Mouse (Mus musculus): ENCODE measurements at regions not wholly inside any gene's neighbourhood (a gene's known extent, or its start where the extent isn't known, plus 50 kb on each side); places are given as distances from the start of the nearest gene placed in this dataset.
"Not testable (repeated sequence)": the region's sequence is repeated elsewhere in the genome, so short reads cannot be mapped to it uniquely, and the experiment has no call there.

DNA sequence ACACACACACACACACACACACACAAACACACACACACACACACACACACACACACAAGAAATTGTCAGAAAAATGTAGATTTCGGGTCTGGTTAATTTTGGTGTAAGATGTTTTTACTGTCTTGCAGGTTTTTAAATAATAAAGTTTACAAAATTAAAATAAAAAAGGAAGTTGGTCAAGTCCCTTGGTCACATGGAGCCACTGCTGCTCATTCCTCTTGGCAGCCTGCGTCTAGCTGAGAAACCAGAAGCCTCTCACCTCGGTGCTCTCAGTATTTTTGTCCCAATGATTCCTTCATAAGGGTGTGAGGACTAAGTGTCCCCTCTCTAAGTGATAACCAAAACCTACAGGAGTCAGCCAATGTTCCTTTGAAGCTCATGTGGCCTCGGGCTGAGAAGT lies 76.8 kb upstream of the Smg1 start:
- Histone ChIP-seq H3K27me3 (ENCODE audit: insufficient read depth, low read length) (no peaks in the 10 kb centered on the region), H3K9ac (replicated peaks; ENCODE audit: low read length) (no peak overlapping the region), H3K4me2 (replicated peaks; ENCODE audit: low read depth, low read length) (no peak overlapping the region), H3K9me3 (ENCODE audit: low read length) (no peaks in the 10 kb centered on the region), H3K27ac (ENCODE audit: low read length) (no peak overlapping the region), H3K4me3 (ENCODE audit: low read length) (no peak overlapping the region), H3K4me1 (ENCODE audit: insufficient read depth, low read length) (peaks cover 11% of the 10 kb centered on the region), H3K36me3 (ENCODE audit: insufficient read depth, low read length) (no peaks in the 10 kb centered on the region)
- WGBS = 83% methylated on average over 4 of the region's 4 CpGs
- no peak for ATAC-seq (ENCODE audit: low FRiP score, low TSS enrichment)

GRCm38 (mm10) chr7:118318432-118319135 lies 75.1 kb upstream of the Smg1 start:
- no peaks in the 10 kb centered on the region for H3K36me3 ChIP-seq (ENCODE audit: insufficient read depth, low read length)
- H3K9me3 ChIP-seq (ENCODE audit: low read length) = no peaks in the 10 kb centered on the region
- no peak overlapping the region for H3K9ac ChIP-seq (replicated peaks; ENCODE audit: low read length)
- no peak overlapping the region for H3K4me2 ChIP-seq (replicated peaks; ENCODE audit: low read depth, low read length)
- 51% methylated on average over 12 of the region's 12 CpGs for WGBS
- H3K27me3 ChIP-seq (ENCODE audit: insufficient read depth, low read length) = no peaks in the 10 kb centered on the region
- peaks cover 11% of the 10 kb centered on the region for H3K4me1 ChIP-seq (ENCODE audit: insufficient read depth, low read length)
- H3K4me3 ChIP-seq (ENCODE audit: low read length) = no peak overlapping the region
- ATAC-seq (ENCODE audit: low FRiP score, low TSS enrichment) = no peak
- H3K27ac ChIP-seq (ENCODE audit: low read length) = peak overlapping the region; percentile 68

- peaks cover 11% of the 10 kb centered on the region for H3K4me1 ChIP-seq (ENCODE audit: insufficient read depth, low read length)
- H3K27ac ChIP-seq (ENCODE audit: low read length); H3K9me3 ChIP-seq (ENCODE audit: low read length); H3K36me3 ChIP-seq (ENCODE audit: insufficient read depth, low read length); H3K4me2 ChIP-seq (replicated peaks; ENCODE audit: low read depth, low read length); ATAC-seq (ENCODE audit: low FRiP score, low TSS enrichment); H3K9ac ChIP-seq (replicated peaks; ENCODE audit: low read length); H3K4me3 ChIP-seq (ENCODE audit: low read length); H3K27me3 ChIP-seq (ENCODE audit: insufficient read depth, low read length): not testable (repeated sequence)
- WGBS = 50% methylated on average over 10 of the region's 10 CpGs
These were observed 71.4 kb upstream of the Smg1 start for GRCm38 (mm10) chr7:118314886-118315285.

DNA sequence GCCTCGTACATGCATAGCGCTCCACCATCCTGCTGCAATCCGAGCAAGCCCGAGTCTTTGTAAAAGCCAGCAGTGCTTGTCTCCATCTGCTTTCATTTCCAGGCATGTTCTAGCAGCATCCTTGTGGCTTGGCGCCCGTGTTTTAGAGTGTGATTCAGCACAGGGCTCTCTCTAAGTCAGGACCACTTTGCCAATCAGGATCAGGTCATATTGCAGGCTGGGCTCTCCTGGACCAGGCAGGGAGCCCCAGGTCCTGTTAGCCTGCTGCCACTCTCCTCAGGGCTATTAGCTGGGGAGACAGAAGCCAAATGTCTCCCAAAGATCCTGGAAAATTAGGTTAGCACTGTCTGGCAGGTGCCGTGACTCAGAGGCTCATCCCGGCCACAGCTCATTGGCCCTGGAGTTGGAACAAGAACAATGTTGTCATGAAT lies 70.8 kb upstream of the Smg1 start:
- Histone ChIP-seq H3K4me1 (ENCODE audit: insufficient read depth, low read length) (peaks cover 10% of the 10 kb centered on the region), H3K9me3 (ENCODE audit: low read length) (no peaks in the 10 kb centered on the region), H3K27ac (ENCODE audit: low read length) (no peak overlapping the region), H3K27me3 (ENCODE audit: insufficient read depth, low read length) (no peaks in the 10 kb centered on the region), H3K9ac (replicated peaks; ENCODE audit: low read length) (no peak overlapping the region), H3K36me3 (ENCODE audit: insufficient read depth, low read length) (no peaks in the 10 kb centered on the region), H3K4me3 (ENCODE audit: low read length) (no peak overlapping the region), H3K4me2 (replicated peaks; ENCODE audit: low read depth, low read length) (no peak overlapping the region)
- ATAC-seq (ENCODE audit: low FRiP score, low TSS enrichment) = no peak
- WGBS = 71% methylated on average over 8 of the region's 8 CpGs

DNA sequence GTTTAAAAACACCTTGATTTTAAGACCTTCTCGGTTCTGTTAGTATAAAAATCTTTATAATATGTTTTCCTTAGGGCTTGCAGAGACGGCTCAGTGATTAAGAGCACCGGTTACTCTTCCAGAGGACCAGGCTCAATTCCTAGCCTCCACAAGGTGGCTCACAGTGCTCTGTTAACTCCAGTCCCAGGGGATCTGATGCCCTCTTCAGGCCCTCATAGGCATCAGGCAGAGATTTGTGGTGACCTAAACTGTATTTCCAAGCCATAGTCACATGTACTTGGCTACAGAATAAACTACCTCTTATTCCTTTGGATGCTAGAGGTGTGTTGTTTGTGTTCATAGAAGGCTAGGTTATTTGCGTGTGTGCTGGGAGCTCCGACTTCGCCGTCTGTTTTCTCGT lies 70.3 kb upstream of the Smg1 start:
- H3K4me2 ChIP-seq (replicated peaks; ENCODE audit: low read depth, low read length) = no peak overlapping the region
- no peak overlapping the region for H3K9ac ChIP-seq (replicated peaks; ENCODE audit: low read length)
- no peak overlapping the region for H3K4me3 ChIP-seq (ENCODE audit: low read length)
- peaks cover 6% of the 10 kb centered on the region; the same call in 1 of the 2 replicates for H3K4me1 ChIP-seq (ENCODE audit: insufficient read depth, low read length)
- 59% methylated on average over 8 of the region's 8 CpGs for WGBS
- H3K27me3 ChIP-seq (ENCODE audit: insufficient read depth, low read length) = no peaks in the 10 kb centered on the region
- no peak overlapping the region for H3K27ac ChIP-seq (ENCODE audit: low read length)
- no peaks in the 10 kb centered on the region for H3K9me3 ChIP-seq (ENCODE audit: low read length)
- no peak for ATAC-seq (ENCODE audit: low FRiP score, low TSS enrichment)
- no peaks in the 10 kb centered on the region for H3K36me3 ChIP-seq (ENCODE audit: insufficient read depth, low read length)

DNA sequence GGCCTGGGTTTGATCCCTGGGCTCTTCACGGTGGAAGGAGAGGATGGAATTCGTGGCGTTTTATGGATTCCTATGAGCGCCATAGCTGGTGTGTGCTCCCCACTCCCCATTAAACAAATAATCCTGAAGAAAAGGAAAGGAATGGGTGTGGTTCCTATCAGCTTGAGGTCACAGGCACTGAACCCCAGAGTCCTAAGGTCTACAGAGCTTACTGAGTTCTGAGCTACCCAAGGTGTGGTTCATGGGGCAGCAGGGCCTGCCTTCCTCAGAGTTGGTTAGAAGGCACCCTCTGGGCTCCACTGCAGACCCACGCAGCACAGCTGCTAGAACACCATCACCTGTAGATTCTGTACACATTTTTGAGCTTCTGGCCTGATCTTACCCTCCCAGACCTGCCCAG lies 66.3 kb upstream of the Smg1 start:
- Histone ChIP-seq H3K9me3 (ENCODE audit: low read length) (no peaks in the 10 kb centered on the region), H3K9ac (replicated peaks; ENCODE audit: low read length) (no peak overlapping the region), H3K4me2 (replicated peaks; ENCODE audit: low read depth, low read length) (no peak overlapping the region), H3K4me1 (ENCODE audit: insufficient read depth, low read length) (no peaks in the 10 kb centered on the region), H3K4me3 (ENCODE audit: low read length) (no peak overlapping the region), H3K27ac (ENCODE audit: low read length) (no peak overlapping the region), H3K36me3 (ENCODE audit: insufficient read depth, low read length) (no peaks in the 10 kb centered on the region), H3K27me3 (ENCODE audit: insufficient read depth, low read length) (no peaks in the 10 kb centered on the region)
- WGBS = 76% methylated on average over 5 of the region's 5 CpGs
- no peak for ATAC-seq (ENCODE audit: low FRiP score, low TSS enrichment)

- no peak overlapping the region for H3K27ac ChIP-seq (ENCODE audit: low read length)
- H3K4me2 ChIP-seq (replicated peaks; ENCODE audit: low read depth, low read length) = no peak overlapping the region
- H3K4me3 ChIP-seq (ENCODE audit: low read length) = no peak overlapping the region
- no peaks in the 10 kb centered on the region for H3K27me3 ChIP-seq (ENCODE audit: insufficient read depth, low read length)
- ATAC-seq (ENCODE audit: low FRiP score, low TSS enrichment) = no peak
- H3K9ac ChIP-seq (replicated peaks; ENCODE audit: low read length) = no peak overlapping the region
- no peaks in the 10 kb centered on the region for H3K36me3 ChIP-seq (ENCODE audit: insufficient read depth, low read length)
- 90% methylated on average over 2 of the region's 2 CpGs for WGBS
- H3K9me3 ChIP-seq (ENCODE audit: low read length) = no peaks in the 10 kb centered on the region
- H3K4me1 ChIP-seq (ENCODE audit: insufficient read depth, low read length) = no peaks in the 10 kb centered on the region
These were observed 65.4 kb upstream of the Smg1 start for GRCm38 (mm10) chr7:118308882-118309281.

- peak; percentile 71; the same call in 1 of the 2 replicates for ATAC-seq (ENCODE audit: low FRiP score, low TSS enrichment)
- no peak overlapping the region for H3K4me2 ChIP-seq (replicated peaks; ENCODE audit: low read depth, low read length)
- WGBS = under 1% methylated on average over 8 of the region's 8 CpGs
- no peak overlapping the region for H3K4me3 ChIP-seq (ENCODE audit: low read length)
- H3K36me3 ChIP-seq (ENCODE audit: insufficient read depth, low read length) = no peaks in the 10 kb centered on the region
- H3K27ac ChIP-seq (ENCODE audit: low read length) = no peak overlapping the region
- no peak overlapping the region for H3K9ac ChIP-seq (replicated peaks; ENCODE audit: low read length)
- no peaks in the 10 kb centered on the region for H3K9me3 ChIP-seq (ENCODE audit: low read length)
- H3K4me1 ChIP-seq (ENCODE audit: insufficient read depth, low read length) = no peaks in the 10 kb centered on the region
- no peaks in the 10 kb centered on the region for H3K27me3 ChIP-seq (ENCODE audit: insufficient read depth, low read length)
These were observed 61.3 kb upstream of the Smg1 start for GRCm38 (mm10) chr7:118304812-118305211.

DNA sequence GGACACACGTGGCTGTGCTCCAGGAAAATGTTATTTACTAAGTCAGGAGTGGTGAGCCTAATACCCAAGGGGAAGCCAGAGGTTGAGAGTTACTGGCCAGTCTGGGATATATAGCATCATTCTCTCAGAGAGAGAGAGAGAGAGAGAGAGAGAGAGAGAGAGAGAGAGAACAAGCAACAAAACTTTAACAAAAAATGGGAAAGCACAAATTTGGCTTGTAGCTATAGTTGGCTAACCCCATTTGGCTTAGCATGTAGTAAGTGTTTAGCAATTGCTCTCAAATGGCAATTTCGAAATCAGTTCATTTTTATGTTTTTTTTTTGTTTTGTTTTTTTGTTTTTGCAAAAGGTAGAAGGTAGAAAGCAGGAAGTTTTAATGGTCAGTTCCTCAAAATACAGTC lies 60.9 kb upstream of the Smg1 start:
- H3K4me2 ChIP-seq (replicated peaks; ENCODE audit: low read depth, low read length) = no peak overlapping the region
- no peaks in the 10 kb centered on the region for H3K36me3 ChIP-seq (ENCODE audit: insufficient read depth, low read length)
- no peak for ATAC-seq (ENCODE audit: low FRiP score, low TSS enrichment)
- H3K4me3 ChIP-seq (ENCODE audit: low read length) = no peak overlapping the region
- H3K27ac ChIP-seq (ENCODE audit: low read length) = no peak overlapping the region
- no peaks in the 10 kb centered on the region for H3K9me3 ChIP-seq (ENCODE audit: low read length)
- H3K27me3 ChIP-seq (ENCODE audit: insufficient read depth, low read length) = no peaks in the 10 kb centered on the region
- H3K9ac ChIP-seq (replicated peaks; ENCODE audit: low read length) = no peak overlapping the region
- no peaks in the 10 kb centered on the region for H3K4me1 ChIP-seq (ENCODE audit: insufficient read depth, low read length)
- 60% methylated on average over 2 of the region's 2 CpGs for WGBS

DNA sequence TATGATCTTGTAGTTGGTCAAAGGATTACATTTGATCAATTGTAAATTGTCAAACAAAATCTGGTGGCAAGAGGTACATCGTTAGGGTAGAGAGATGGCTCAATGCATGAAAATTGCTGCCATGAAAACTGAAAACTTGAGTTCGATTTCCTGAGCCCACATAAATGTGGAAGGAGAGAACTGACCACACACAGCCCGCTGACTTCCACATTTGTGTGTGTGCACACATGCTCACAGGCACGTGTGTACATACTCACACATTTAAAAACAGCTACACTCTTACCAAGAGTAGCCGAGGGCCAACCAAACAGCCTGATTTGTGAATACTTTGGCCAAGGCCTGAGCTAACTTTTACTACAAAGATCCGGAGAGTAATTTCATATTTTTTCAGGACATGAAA lies 60.5 kb upstream of the Smg1 start:
- Histone ChIP-seq H3K9me3 (ENCODE audit: low read length) (no peaks in the 10 kb centered on the region), H3K9ac (replicated peaks; ENCODE audit: low read length) (no peak overlapping the region), H3K4me1 (ENCODE audit: insufficient read depth, low read length) (no peaks in the 10 kb centered on the region), H3K4me3 (ENCODE audit: low read length) (no peak overlapping the region), H3K4me2 (replicated peaks; ENCODE audit: low read depth, low read length) (no peak overlapping the region), H3K27me3 (ENCODE audit: insufficient read depth, low read length) (no peaks in the 10 kb centered on the region), H3K36me3 (ENCODE audit: insufficient read depth, low read length) (no peaks in the 10 kb centered on the region), H3K27ac (ENCODE audit: low read length) (no peak overlapping the region)
- no peak for ATAC-seq (ENCODE audit: low FRiP score, low TSS enrichment)
- 88% methylated on average over 6 of the region's 6 CpGs for WGBS
